Mouse (Mus musculus) right cerebral cortex, postnatal 25 days (tissue): ENCODE results near the gene Dgki.
A peak's percentile ranks its signal among the peaks of the same experiment; 100 is the strongest.

Experiments used
- DNase-seq: peaks from one replicate; pipeline ENCODE4 v3.0.0; 2022

The Dgki gene

DNA sequence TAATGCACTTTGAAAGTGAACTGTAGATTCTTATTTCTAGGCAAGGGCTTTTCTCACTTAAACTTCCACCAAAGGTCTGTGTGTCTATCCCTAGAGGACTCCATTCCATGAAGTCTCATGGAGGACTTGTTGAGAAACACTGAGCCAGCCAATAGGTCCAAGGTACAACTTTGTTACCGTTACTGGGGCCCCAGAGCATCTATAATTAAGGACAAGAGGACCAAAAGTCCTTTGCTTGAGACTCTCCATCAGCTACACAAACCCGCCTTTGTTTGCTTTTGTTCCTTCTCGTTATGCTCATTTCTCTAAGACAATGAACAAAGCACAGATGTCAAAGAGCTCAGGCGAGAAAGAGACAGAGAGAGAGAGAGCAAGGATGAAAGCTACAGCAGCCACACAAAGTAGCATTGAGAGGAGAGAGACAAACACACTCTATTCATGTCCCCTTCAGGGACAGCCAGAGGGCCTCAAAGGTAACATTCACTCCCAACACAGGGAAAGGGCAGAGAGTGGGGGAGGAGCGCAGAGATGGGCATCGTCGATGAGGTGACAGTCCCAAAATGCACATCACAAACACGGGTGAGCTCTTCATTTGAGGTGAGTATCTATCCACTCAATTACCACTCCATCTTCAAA lies 396.7 kb downstream of the Dgki start:
- DNase-seq: no peak

- no peak for DNase-seq
Observed at GRCm38 (mm10) chr6:36899872-36900271, 400.1 kb downstream of the Dgki start.

DNA sequence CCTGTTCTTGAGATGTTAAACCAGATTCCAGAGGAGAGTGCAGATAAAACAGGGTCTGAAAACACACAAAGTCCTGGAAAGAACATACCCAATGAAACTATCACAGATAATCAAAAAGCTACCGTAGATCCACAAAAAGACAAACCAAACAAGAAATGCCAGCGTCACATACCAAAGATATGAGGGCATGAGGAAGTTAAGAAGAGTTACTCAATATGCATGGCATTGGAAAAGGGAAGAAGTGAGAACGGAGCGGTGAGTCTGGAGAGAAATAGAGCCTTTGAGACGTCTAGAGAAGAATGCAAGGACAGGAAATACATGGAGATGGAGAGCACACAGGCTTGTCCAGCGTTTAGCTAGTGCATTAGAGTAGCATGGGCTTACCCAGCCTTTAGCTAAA lies 401.6 kb downstream of the Dgki start:
- no peak for DNase-seq

DNA sequence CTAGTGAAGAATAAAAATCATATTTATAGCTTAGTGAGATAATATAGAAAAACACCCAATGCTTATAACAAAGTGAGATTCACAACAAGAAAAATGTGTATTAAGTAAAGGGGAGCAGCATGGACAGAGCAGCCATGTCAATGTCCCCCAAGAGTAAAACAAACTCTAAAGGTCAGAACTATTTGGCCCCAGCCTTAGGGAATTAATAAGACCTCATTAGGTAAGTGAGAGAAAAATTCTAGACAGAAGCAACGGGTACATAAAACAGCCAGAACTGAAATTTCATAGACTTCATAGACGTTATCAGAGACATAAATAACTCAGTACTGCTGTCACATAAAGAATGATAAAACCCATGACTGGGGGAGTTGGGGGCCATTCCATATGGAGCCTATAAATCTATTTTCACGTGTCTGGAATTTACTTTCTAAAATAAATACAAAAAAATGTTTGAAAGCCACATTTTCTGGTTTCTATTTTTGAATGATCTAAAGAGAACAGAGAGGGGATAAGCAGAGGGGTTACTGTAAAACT lies 402.3 kb downstream of the Dgki start:
- DNase-seq: no peak

DNA sequence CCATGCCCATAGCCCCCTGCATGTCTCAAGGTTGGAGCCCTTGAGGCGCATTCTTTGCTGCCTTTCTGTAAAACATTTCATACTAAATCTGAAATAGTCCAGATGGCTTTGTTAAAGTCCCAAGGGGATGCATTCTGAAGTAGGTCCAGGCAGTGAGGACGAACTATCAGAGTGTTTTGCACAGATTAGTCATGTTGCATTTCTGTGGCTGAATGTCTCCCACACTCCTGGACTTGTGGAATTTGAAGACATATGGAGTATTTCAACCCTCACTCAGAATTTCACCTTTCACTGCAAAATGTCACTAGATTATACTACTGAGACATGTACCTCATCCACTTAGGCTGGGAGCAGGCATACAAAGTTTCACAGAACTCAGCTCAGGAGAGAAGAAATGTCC lies 403.3 kb downstream of the Dgki start:
- DNase-seq: no peak

DNA sequence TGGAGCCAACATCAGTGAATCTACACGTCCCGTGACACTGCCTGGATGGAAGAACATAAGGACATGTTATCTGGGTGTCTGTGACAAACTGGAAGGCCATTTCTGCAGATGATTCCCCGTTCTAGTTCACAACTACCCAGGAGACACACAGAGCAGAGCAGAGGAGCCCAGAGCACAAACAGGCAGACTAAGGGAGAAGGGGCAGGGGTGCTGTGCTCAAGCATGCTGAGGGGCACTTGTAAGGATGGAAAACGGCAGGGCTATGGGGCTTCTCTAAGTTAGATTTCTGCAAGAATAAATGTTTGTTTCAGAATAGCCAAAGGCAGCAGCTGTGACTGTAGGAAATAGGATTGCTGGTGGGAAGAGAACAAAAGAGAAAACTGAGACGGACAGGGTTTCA lies 408.2 kb downstream of the Dgki start:
- DNase-seq: no peak

GRCm38 (mm10) chr6:36890776-36891175 lies 409.2 kb downstream of the Dgki start:
- no peak for DNase-seq

DNA sequence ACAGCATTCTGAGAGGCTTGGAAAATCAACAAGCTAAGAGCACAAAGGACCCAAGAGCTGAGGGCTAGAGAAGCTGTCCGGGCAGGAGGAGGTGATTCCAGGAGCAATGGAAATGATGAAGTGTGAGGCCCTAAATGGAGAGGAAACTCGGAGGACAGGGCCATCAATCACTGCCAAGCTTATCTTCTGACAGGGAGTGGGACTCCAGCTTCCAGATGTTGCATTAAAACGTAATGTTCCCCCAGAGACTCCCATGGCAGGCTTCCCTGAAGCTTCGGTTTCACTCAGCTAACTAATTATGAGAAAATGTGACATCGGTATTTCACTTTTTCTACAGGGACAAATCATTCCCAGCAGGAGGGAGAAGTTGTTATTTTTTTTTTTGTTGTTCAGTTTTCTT lies 409.7 kb downstream of the Dgki start:
- DNase-seq: no peak

- no peak for DNase-seq
Observed at GRCm38 (mm10) chr6:36881309-36881708, 418.7 kb downstream of the Dgki start.

DNA sequence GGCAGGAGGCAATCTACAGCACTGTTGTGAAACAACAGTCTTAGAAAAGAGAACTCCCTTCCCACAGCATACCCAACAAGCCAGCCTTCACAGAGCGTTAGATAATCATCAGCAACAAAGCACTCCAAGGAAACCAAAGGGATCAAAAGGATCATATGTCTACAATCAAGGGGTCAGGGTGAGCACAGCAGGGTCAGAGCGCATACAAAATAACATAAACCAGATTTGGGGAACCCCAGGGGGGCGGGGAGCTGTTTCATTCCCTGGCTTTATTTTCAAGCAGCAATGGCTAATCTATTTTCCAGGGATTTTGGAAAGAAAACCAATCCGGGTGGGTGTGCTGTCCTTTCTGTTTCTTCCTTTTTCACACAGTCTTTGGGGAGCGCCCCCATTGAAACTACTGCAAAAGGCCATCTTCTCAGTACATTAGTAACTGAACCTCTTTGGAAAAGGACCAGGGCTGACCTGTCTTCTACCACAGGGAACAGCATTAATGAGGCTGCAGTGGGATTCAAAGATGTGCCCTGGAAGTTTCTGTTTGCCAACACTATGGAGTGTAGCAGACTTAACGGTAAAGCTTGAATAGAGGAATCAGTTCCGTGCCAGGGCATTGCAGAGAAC lies 419.2 kb downstream of the Dgki start:
- no peak for DNase-seq

DNA sequence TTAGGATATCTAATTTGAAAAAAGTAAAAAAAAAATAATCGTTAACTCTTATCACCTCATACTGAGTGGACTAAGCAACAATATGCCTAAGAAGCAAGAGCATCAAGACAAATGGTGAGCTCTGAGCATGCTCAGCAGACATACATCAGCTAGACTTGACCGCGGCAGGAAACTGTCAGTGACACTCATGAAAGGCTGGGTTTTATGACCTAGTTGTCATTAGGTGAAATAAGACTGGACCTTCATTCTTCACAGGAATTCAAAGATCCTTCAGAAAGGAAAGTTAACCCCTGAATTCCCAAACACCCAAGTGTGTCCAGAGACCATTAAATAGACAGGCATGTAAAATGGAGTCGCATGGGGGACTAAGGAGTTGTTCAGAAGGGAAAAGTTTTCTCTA lies 422.6 kb downstream of the Dgki start:
- no peak for DNase-seq

DNA sequence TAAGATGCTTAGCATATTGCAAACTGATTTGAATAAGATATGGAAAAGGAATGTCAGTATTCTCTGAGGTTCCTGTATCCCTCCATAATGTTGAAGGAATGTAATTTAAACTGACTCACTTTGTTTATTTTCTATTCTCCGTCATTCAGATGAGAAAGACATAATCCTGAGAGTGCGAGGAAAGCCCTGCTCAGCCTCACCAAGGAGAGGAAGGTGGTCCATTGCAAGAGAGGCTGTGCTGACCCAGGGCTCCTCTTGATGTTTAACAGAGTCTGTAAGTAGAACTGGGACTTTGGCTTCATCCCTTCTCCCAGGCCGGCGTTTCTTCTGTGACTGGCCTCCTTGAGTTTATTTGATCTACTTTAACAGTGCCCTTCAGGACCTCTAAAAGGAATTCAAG lies 423.6 kb downstream of the Dgki start:
- no peak for DNase-seq

- no peak for DNase-seq
Observed at GRCm38 (mm10) chr6:36875926-36876325, 424.1 kb downstream of the Dgki start.

- DNase-seq: no peak
Observed at GRCm38 (mm10) chr6:36872876-36873275, 427.1 kb downstream of the Dgki start.

GRCm38 (mm10) chr6:36868217-36868616 lies 431.8 kb downstream of the Dgki start:
- DNase-seq: no peak

- no peak for DNase-seq
Observed at GRCm38 (mm10) chr6:36858258-36859041, 441.5 kb downstream of the Dgki start.

- DNase-seq: no peak
Observed at GRCm38 (mm10) chr6:36857627-36858257, 442.2 kb downstream of the Dgki start.

DNA sequence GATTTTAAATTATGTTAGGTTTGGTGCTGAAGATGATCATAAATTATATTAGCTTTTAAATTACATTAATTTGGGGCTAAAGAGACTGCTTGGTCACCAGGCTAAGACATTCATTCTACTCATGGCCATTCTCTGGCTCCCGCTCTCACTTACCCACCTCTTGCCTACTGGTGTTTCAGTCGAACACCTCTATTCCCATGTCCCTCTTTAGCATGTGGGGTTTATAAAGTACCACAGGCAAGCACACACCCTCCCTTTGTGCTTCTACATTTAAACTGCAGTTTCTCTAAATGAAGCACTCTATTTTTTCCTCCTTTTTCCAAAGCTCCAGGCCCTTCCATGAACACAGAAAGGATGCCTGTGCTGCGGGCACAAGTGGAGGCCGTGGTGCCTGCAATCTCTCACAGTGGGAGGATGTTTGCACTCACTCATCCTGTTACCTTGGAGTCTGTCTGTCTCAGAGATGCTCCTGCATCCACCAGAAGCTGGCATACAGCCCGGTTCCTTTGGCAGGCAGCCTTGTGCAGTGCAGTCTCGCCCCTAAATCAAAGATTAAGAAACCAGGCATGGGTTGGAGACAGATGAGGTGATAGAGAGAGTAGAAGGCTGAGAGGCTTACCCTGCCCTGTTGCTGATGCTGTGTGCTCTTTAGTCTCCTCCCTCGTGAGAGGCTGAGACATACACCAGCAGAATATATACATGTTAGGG lies 449.4 kb downstream of the Dgki start:
- DNase-seq: peak; percentile 84

- no peak for DNase-seq
Observed at GRCm38 (mm10) chr6:36845288-36845687, 454.7 kb downstream of the Dgki start.

GRCm38 (mm10) chr6:36844258-36844657 lies 455.7 kb downstream of the Dgki start:
- DNase-seq: no peak

- no peak for DNase-seq
Observed at GRCm38 (mm10) chr6:36843031-36843488, 456.9 kb downstream of the Dgki start.

DNA sequence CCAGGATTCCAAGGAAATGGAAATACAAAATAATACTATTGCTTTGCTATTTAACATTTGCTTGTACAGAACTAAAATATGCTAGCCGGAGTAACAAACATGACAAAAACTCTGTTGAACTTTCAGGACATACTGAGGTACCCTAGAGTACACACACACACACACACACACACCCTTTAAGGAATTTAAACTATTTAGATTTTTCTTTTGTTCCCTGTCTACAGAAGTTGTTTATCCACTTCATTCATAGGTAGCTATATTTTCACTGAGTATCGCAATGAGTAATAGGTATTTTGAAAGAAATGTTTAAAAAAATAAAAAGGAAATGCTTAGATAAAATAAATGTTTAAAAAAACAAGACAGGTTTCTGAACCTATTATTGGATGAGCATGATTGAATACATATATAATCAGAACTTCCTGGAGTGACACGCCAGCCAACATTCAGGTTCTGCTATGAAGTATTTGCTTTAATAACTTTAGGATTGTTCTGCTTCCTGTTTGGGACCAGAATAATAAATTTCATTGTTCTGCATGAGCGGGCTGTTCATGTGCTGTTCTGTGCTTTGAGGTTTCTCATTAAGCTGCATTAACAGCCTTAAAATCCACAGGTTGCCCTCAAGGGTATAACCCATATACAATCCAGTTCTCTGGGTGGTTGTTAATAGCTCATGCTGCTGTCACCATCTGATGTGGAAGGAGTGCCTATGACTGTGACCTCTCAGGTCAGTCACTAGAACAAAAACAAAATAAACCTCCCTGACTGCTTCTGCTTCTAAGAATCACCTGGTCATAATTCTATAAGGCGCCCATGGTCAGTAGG lies 457.7 kb downstream of the Dgki start:
- DNase-seq: no peak
